Comparison of ENCODE assay signal across 10 mouse cellular contexts in the genomic region with DNA sequence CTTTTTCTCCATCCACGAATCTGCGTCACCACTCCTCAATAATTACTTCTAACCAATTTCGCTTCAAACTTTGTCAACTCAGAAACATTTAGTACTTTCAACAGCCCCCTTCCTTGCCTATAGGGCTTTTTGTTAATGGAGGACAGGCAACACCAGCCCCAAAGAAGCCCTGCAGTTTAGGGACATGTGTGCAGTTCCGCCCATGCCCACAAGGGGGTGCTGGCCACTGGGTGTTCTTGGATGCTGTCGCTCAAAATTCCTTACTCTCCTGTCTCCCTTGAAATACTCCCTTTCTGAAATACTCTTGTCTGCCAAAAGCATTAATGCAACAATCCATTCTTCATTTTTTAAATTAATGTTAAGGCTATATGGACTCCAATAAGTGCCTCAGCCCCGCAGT.
DNase-seq lines count a peak whose midpoint lies in the region; TF ChIP-seq lines count a peak whose summit lies in the region.
"Had no signal": no experiment of that assay in that cellular context is flagged by ENCODE, and none has a peak within 500 bp of the region (broad histone marks: within the 10 kb centered on the region; RNA-seq: fewer than 3 reads in every experiment).

No protein-coding gene starts in this region.

- TF ChIP-seq POLR2A in spleen, adult 2 months (IDR thresholded peaks at IDR 0.05; ENCODE audit: low read depth, low read length) = no peak

- H3K36me3 ChIP-seq in spleen, adult 2 months (ENCODE audit: control insufficient read depth, insufficient read depth, low read length) = no peaks in the 10 kb centered on the region
- H3K36me3 ChIP-seq: embryonic facial prominence, embryonic 13.5 days; liver, embryonic 15.5 days had no signal

- intact Hi-C loops in heart, postnatal 10 days (cut with DNase I) = loop anchor here (5.0 to 10.0 kb wide), 3 partner anchors 107 to 407 kb away; no protein-coding TSS in a partner anchor

- H3K27me3 ChIP-seq in spleen, adult 2 months (ENCODE audit: control insufficient read depth, insufficient read depth, low read length) = no peaks in the 10 kb centered on the region
- H3K27me3 ChIP-seq: embryonic facial prominence, embryonic 13.5 days; liver, embryonic 15.5 days had no signal

- H3K4me3 ChIP-seq in spleen, adult 2 months (ENCODE audit: extremely low read depth, insufficient read depth, insufficient read length) = no peak overlapping the region
- H3K4me3 ChIP-seq: embryonic facial prominence, embryonic 13.5 days; liver, embryonic 15.5 days had no signal

- H3K4me1 ChIP-seq in spleen, adult 2 months (ENCODE audit: control insufficient read depth, insufficient read depth, insufficient read length) = no peaks in the 10 kb centered on the region
- H3K4me1 ChIP-seq: embryonic facial prominence, embryonic 13.5 days; liver, embryonic 15.5 days had no signal

- TF ChIP-seq CTCF in spleen, adult 2 months (IDR thresholded peaks at IDR 0.05; ENCODE audit: extremely low read depth, insufficient read depth, insufficient read length, insufficient replicate concordance) = peak; percentile 81

- peak; percentile 41 for DNase-seq in gastrocnemius, adult 18-20 months (ENCODE audit: low spot score)
- no peak for DNase-seq in gastrocnemius, postnatal 25 days
- DNase-seq in urinary bladder, postnatal 25 days (ENCODE audit: low spot score) = peak; percentile 63
- no peak for DNase-seq in urinary bladder, postnatal 10 days (ENCODE audit: low spot score)
- peak; percentile 81 to 87 for DNase-seq in cerebellum, postnatal 10 days
- peak; percentile 43 to 83 for DNase-seq in heart, postnatal 10 days
- DNase-seq in lung, adult 18-20 months = peak; percentile 22 to 41
- peak; percentile 7 to 33 for DNase-seq in spleen, adult 2 months (ENCODE audit: low read depth in 1 of 2, low spot score in 2 of 2)

- WGBS in spleen, adult 2 months = 73% methylated on average over 6 of the region's 6 CpGs

- H3K27ac ChIP-seq in spleen, adult 2 months (ENCODE audit: insufficient read depth, low read length) = no peak overlapping the region
- H3K27ac ChIP-seq: embryonic facial prominence, embryonic 13.5 days; liver, embryonic 15.5 days had no signal

Comparison
In these comparisons a context has a peak if more than half of its experiments do, and no peak if none do; other contexts are left out.
1. DNase-seq: peak in gastrocnemius, adult 18-20 months (single experiment), urinary bladder, postnatal 25 days (single experiment), cerebellum, postnatal 10 days (2 of 2), heart, postnatal 10 days (2 of 2), lung, adult 18-20 months (2 of 2) and spleen, adult 2 months (2 of 2); none in gastrocnemius, postnatal 25 days (single experiment) and urinary bladder, postnatal 10 days (single experiment).